Mouse (Mus musculus): ENCODE measurements around the gene Depdc1a. TPM values are rescaled to one million over a fixed set of nuclear protein-coding genes. Genes with fewer than 3 reads are reported as not detected.

Depdc1a gene
- total and polyA plus RNA-seq, 3 experiments, result 12.8 to 64.4 (median 32.3) TPM

DNA sequence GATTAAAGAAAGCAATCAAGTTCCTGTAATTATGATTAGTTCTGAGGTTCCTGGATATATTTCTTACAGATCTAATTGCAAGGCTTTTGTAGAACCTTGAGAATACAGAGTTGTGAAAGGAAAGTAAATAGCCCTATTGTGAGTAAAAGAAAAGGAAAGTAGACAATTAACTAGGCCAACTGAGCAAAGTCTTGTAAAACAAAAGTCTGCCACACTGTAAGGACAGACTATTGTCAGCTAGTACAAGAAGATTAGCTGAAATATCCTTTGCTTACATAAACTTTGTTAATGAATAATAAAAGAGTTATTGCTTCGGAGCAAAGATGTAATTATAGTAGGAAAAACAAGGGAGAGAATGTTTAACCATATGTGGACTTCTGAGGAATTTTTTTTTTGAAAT, 25.2 kb upstream of the Depdc1a start:
- dilution Hi-C loops (cut with MboI; ENCODE audit: extremely low pct_ligation_motif_present, extremely low pct_unique_long_range_greater_than_20kb, low sequenced_read_pairs), result no loop called here
- in situ Hi-C loops (cut with MboI; ENCODE audit: low pct_ligation_motif_present, low pct_unique_long_range_greater_than_20kb, low sequenced_read_pairs), result no loop called here
- no peaks in the 10 kb centered on the region for H3K36me3 ChIP-seq (replicated peaks in 1 of 2; ENCODE audit: control insufficient read depth in 1 of 2, insufficient read depth in 1 of 2, low read length in 1 of 2)

DNA sequence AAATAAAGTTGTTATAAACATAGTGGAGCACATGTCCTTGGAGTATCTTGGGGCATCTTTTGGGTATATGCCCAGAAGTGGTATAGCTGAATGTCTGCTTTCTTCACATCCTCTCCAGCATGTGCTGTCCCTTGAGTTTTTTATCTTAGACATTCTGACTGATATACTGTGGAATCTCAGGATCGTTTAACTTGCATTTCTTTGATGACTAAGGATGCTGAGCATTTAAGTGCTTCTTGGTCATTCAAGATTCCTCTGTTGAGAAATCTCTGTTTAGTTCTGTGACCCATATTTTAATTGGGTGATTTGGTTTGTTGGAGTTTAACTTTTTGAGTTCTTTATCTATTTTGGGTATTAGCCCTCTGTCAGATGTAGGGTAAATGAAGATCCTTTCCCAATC, 19.8 kb upstream of the Depdc1a start:
- H3K79me2 ChIP-seq (replicated peaks; ENCODE audit: control insufficient read depth, extremely low read depth, insufficient read depth, poor library complexity, severe bottlenecking), result no peaks in the 10 kb centered on the region

More for the DNA sequence above, 25.2 kb upstream of the Depdc1a start:
- Histone ChIP-seq H3K9me3 (replicated peaks; ENCODE audit: low read length) (no peaks in the 10 kb centered on the region), H3K4me1 (ENCODE audit: control insufficient read depth in 1 of 2, insufficient read depth in 2 of 2) (0 out of 4 replicates have a peak, but pooled peaks cover 0 to 2% of the 10 kb centered on the region in 2 experiments), H3K4me2 (ENCODE audit: insufficient read depth, low read depth, poor library complexity, severe bottlenecking) (no peak overlapping the region), H3K4me3 (replicated peaks in 1 of 3; ENCODE audit: low read depth in 2 of 3, low read length in 2 of 3, poor library complexity in 1 of 3) (no peak overlapping the region), H3K9ac (ENCODE audit: insufficient read depth, low read depth) (no peak overlapping the region), H3K79me2 (replicated peaks; ENCODE audit: control insufficient read depth, extremely low read depth, insufficient read depth, poor library complexity, severe bottlenecking) (no peaks in the 10 kb centered on the region), H3K27ac (ENCODE audit: insufficient read depth, low read depth) (no peak overlapping the region), H3K27me3 (replicated peaks) (no peaks in the 10 kb centered on the region)
- no peak for DNase-seq (ENCODE audit: extremely low read depth)
- TF ChIP-seq KAT2A (IDR thresholded peaks at IDR 0.05; ENCODE audit: insufficient replicate concordance, low read length) (no peak), USF1 (IDR thresholded peaks at IDR 0.05; ENCODE audit: low read depth, low read length) (no peak), JUND (conservative IDR thresholded peaks at IDR 0.05; ENCODE audit: low read depth, low read length) (no peak), POLR2AphosphoS2 (IDR thresholded peaks at IDR 0.05; ENCODE audit: low read depth, low read length) (no peak)

DNA sequence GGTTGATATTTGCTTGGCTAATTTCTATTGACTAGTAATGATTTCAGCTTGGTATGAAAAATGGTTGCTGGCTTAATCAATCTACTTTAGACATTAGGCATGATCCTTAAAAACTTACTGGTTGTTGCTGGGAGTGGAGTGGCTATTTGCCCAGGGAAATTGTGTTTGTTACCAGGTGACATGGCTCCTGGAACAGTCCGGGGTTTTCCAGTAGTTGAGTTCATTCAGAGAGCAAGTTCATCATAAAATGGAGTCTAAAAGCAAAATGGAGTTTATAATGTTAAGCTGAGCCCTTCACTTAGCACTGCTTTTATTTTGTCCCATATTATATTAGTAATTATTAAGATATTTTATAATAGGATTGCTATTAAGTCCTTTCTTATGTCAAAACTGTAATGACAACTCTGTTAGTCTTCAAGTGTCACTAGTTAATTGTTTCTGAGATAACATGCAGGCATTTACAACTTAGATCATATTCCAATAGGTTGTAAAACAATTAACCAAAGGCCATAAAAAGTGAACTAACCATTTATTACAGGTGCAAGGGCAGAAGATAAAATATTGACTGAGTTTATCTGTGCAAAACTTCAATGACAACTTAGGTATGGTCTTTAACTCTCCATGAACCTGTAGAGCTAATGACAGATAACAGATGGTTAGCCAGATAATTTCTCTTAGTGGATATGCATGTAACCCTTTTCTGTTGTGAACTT, 17.8 kb upstream of the Depdc1a start:
- no peak for DNase-seq (ENCODE audit: extremely low read depth)
- no peak overlapping the region for H3K27ac ChIP-seq (ENCODE audit: insufficient read depth, low read depth)
- no peak overlapping the region for H3K4me2 ChIP-seq (ENCODE audit: insufficient read depth, low read depth, poor library complexity, severe bottlenecking)
- no peaks in the 10 kb centered on the region for H3K9me3 ChIP-seq (replicated peaks; ENCODE audit: low read length)
- no peak overlapping the region for H3K9ac ChIP-seq (ENCODE audit: insufficient read depth, low read depth)
- TF ChIP-seq USF1 (IDR thresholded peaks at IDR 0.05; ENCODE audit: low read depth, low read length) (no peak), KAT2A (IDR thresholded peaks at IDR 0.05; ENCODE audit: insufficient replicate concordance, low read length) (no peak), MAX (IDR thresholded peaks at IDR 0.05; ENCODE audit: low read length) (no peak)
- H3K4me1 ChIP-seq (ENCODE audit: control insufficient read depth in 1 of 2, insufficient read depth in 2 of 2), result peaks cover 0 to 4% of the 10 kb centered on the region in 2 experiments; a peak in 1 of 4 replicates
- no peak overlapping the region for H3K4me3 ChIP-seq (replicated peaks in 1 of 3; ENCODE audit: low read depth in 2 of 3, low read length in 2 of 3, poor library complexity in 1 of 3)
- H3K36me3 ChIP-seq (replicated peaks in 1 of 2; ENCODE audit: control insufficient read depth in 1 of 2, insufficient read depth in 1 of 2, low read length in 1 of 2), result no peaks in the 10 kb centered on the region
- dilution Hi-C loops (cut with MboI; ENCODE audit: extremely low pct_ligation_motif_present, extremely low pct_unique_long_range_greater_than_20kb, low sequenced_read_pairs), result no loop called here
- no peaks in the 10 kb centered on the region for H3K79me2 ChIP-seq (replicated peaks; ENCODE audit: control insufficient read depth, extremely low read depth, insufficient read depth, poor library complexity, severe bottlenecking)
- H3K27me3 ChIP-seq (replicated peaks), result no peaks in the 10 kb centered on the region
- in situ Hi-C loops (cut with MboI; ENCODE audit: low pct_ligation_motif_present, low pct_unique_long_range_greater_than_20kb, low sequenced_read_pairs), result no loop called here

More for the DNA sequence above, 19.8 kb upstream of the Depdc1a start:
- H3K4me2 ChIP-seq (ENCODE audit: insufficient read depth, low read depth, poor library complexity, severe bottlenecking), result no peak overlapping the region
- H3K4me3 ChIP-seq (replicated peaks in 1 of 3; ENCODE audit: low read depth in 2 of 3, low read length in 2 of 3, poor library complexity in 1 of 3), result no peak overlapping the region
- H3K9me3 ChIP-seq (replicated peaks; ENCODE audit: low read length), result no peaks in the 10 kb centered on the region
- DNase-seq (ENCODE audit: extremely low read depth), result no peak
- no peak overlapping the region for H3K9ac ChIP-seq (ENCODE audit: insufficient read depth, low read depth)
- H3K4me1 ChIP-seq (ENCODE audit: control insufficient read depth in 1 of 2, insufficient read depth in 2 of 2), result peaks cover 0 to 4% of the 10 kb centered on the region in 2 experiments; a peak in 1 of 4 replicates
- in situ Hi-C loops (cut with MboI; ENCODE audit: low pct_ligation_motif_present, low pct_unique_long_range_greater_than_20kb, low sequenced_read_pairs), result no loop called here
- H3K36me3 ChIP-seq (replicated peaks in 1 of 2; ENCODE audit: control insufficient read depth in 1 of 2, insufficient read depth in 1 of 2, low read length in 1 of 2), result no peaks in the 10 kb centered on the region
- no peaks in the 10 kb centered on the region for H3K27me3 ChIP-seq (replicated peaks)
- TF ChIP-seq MAZ (IDR thresholded peaks at IDR 0.05; ENCODE audit: low read depth, low read length), result no peak
- no peak for TF ChIP-seq MXI1 (IDR thresholded peaks at IDR 0.05; ENCODE audit: low read depth, low read length)
- no peak for TF ChIP-seq ZNF384 (IDR thresholded peaks at IDR 0.05; ENCODE audit: low read depth, low read length)
- no peak for TF ChIP-seq ETS1 (conservative IDR thresholded peaks at IDR 0.05; ENCODE audit: low read depth, low read length)
- TF ChIP-seq NRF1 (IDR thresholded peaks at IDR 0.05; ENCODE audit: low read depth, low read length), result no peak
- TF ChIP-seq JUN (IDR thresholded peaks at IDR 0.05; ENCODE audit: insufficient read depth, low read depth, low read length), result no peak
- no peak for TF ChIP-seq MEF2A (IDR thresholded peaks at IDR 0.05; ENCODE audit: borderline replicate concordance, low read depth, low read length)
- no peak for TF ChIP-seq TBP (conservative IDR thresholded peaks at IDR 0.05; ENCODE audit: low read depth, low read length)
- no peak for TF ChIP-seq ZKSCAN1 (IDR thresholded peaks at IDR 0.05; ENCODE audit: borderline replicate concordance, low read depth, low read length)
- no peak for TF ChIP-seq TCF12 (IDR thresholded peaks at IDR 0.05; ENCODE audit: low read depth, low read length)
- TF ChIP-seq KAT2A (IDR thresholded peaks at IDR 0.05; ENCODE audit: insufficient replicate concordance, low read length), result no peak
- no peak for TF ChIP-seq IRF4 (IDR thresholded peaks at IDR 0.05; ENCODE audit: low read depth, low read length)
- TF ChIP-seq MYC (IDR thresholded peaks at IDR 0.05; ENCODE audit: low read depth, low read length), result no peak
- TF ChIP-seq ZC3H11A (IDR thresholded peaks at IDR 0.05; ENCODE audit: low read depth, low read length), result no peak
- no peak for TF ChIP-seq NELFE (IDR thresholded peaks at IDR 0.05; ENCODE audit: low read depth, low read length)
- no peak for TF ChIP-seq PAX5 (IDR thresholded peaks at IDR 0.05; ENCODE audit: low read length)
- no peak for TF ChIP-seq UBTF (IDR thresholded peaks at IDR 0.05; ENCODE audit: low read depth, low read length)
- TF ChIP-seq CHD2 (IDR thresholded peaks at IDR 0.05; ENCODE audit: low read length), result no peak
- TF ChIP-seq BHLHE40 (IDR thresholded peaks at IDR 0.05; ENCODE audit: low read depth, low read length), result no peak
- H3K27ac ChIP-seq (ENCODE audit: insufficient read depth, low read depth), result no peak overlapping the region
- dilution Hi-C loops (cut with MboI; ENCODE audit: extremely low pct_ligation_motif_present, extremely low pct_unique_long_range_greater_than_20kb, low sequenced_read_pairs), result no loop called here

Measured in CH12.LX (cell line).